ENCODE assay signal across 8 mouse cellular contexts in the genomic region with DNA sequence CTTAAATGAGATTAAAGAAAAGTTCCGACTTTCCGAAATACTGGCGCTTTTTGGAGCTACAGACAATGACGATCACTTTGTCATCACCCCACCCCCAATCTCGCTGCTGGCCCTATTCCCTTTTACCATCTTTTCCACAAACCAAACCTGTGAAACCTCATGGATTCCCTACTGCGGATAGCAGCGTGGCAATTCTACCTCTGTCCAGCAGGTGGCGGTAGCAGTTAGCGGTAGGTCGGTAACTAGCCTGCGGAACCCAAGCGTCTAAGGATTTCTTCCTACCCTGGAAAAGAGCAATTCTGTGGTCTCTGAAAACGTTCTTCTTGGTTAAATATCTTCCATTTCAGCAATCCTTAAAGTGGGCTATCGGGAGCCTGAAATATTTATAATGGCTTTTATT. TPM values are rescaled to one million over a fixed set of nuclear protein-coding genes. Genes with fewer than 3 reads are reported as not detected.
DNase-seq lines count a peak whose midpoint lies in the region; ATAC-seq lines count a peak whose summit lies in the region.

No protein-coding gene starts in this region.

- peak; percentile 62 for DNase-seq in ovary, postnatal 14 days (ENCODE audit: low spot score)
- DNase-seq in ovary, postnatal 10 days (ENCODE audit: low spot score), result no peak
- DNase-seq in adrenal gland, postnatal 36 days, result peak; percentile 75 to 84
- peak; percentile 82 for DNase-seq in embryonic facial prominence, embryonic 10.5 days (ENCODE audit: low spot score)
- peak; percentile 95 for DNase-seq in hindbrain, embryonic 14.5 days (ENCODE audit: low spot score)
- DNase-seq in left cerebral cortex, postnatal 14 days (ENCODE audit: low spot score in 2 of 2), result peak; percentile 74 to 80
- peak; percentile 84 for DNase-seq in neural tube, embryonic 11.5 days (ENCODE audit: low spot score)
- DNase-seq in thymus, postnatal 14 days, result peak; percentile 71

- intact Hi-C loops in left cerebral cortex, postnatal 14 days (cut with DNase I), result loop anchor here (1.0 to 5.0 kb wide), 2 partner anchors 29 to 285 kb away; no protein-coding TSS in a partner anchor

- peaks cover 16% of the 10 kb centered on the region for H3K4me1 ChIP-seq in embryonic facial prominence, embryonic 10.5 days
- no peaks in the 10 kb centered on the region for H3K4me1 ChIP-seq in hindbrain, embryonic 14.5 days (replicated peaks; ENCODE audit: control insufficient read depth, insufficient read depth, low read length)
- H3K4me1 ChIP-seq in neural tube, embryonic 11.5 days (ENCODE audit: control insufficient read depth, insufficient read depth, low read length), result no peaks in the 10 kb centered on the region

- no peak overlapping the region for H3K9ac ChIP-seq in hindbrain, embryonic 14.5 days
- H3K9ac ChIP-seq in neural tube, embryonic 11.5 days (ENCODE audit: low read length), result no peak overlapping the region

- peaks cover 16% of the 10 kb centered on the region for H3K27me3 ChIP-seq in embryonic facial prominence, embryonic 10.5 days (replicated peaks; ENCODE audit: low read depth, poor library complexity, severe bottlenecking)
- H3K27me3 ChIP-seq in hindbrain, embryonic 14.5 days (ENCODE audit: control insufficient read depth, insufficient read depth, low read length), result 0 out of 2 replicates have a peak, but pooled peaks cover 5% of the 10 kb centered on the region
- H3K27me3 ChIP-seq in neural tube, embryonic 11.5 days (ENCODE audit: control insufficient read depth, insufficient read depth, low read length), result no peaks in the 10 kb centered on the region

- H3K36me3 ChIP-seq in embryonic facial prominence, embryonic 10.5 days (replicated peaks), result no peaks in the 10 kb centered on the region
- H3K36me3 ChIP-seq in hindbrain, embryonic 14.5 days (replicated peaks; ENCODE audit: control insufficient read depth, insufficient read depth), result no peaks in the 10 kb centered on the region
- no peaks in the 10 kb centered on the region for H3K36me3 ChIP-seq in neural tube, embryonic 11.5 days (ENCODE audit: control insufficient read depth, insufficient read depth, low read length)

- no peak overlapping the region for H3K27ac ChIP-seq in embryonic facial prominence, embryonic 10.5 days (replicated peaks)
- no peak overlapping the region for H3K27ac ChIP-seq in hindbrain, embryonic 14.5 days
- no peak overlapping the region for H3K27ac ChIP-seq in neural tube, embryonic 11.5 days (ENCODE audit: low read depth, low read length)

- no peaks in the 10 kb centered on the region for H3K9me3 ChIP-seq in embryonic facial prominence, embryonic 10.5 days
- H3K9me3 ChIP-seq in hindbrain, embryonic 14.5 days (ENCODE audit: control insufficient read depth, low read length), result no peaks in the 10 kb centered on the region
- no peaks in the 10 kb centered on the region for H3K9me3 ChIP-seq in neural tube, embryonic 11.5 days (ENCODE audit: control insufficient read depth, low read length)

- ATAC-seq in hindbrain, embryonic 14.5 days (ENCODE audit: low FRiP score), result no peak
- no peak for ATAC-seq in neural tube, embryonic 11.5 days (ENCODE audit: insufficient read depth, low FRiP score, low TSS enrichment)

- no peak overlapping the region for H3K4me2 ChIP-seq in hindbrain, embryonic 14.5 days (replicated peaks)
- H3K4me2 ChIP-seq in neural tube, embryonic 11.5 days (ENCODE audit: low read depth), result no peak overlapping the region

- no peak overlapping the region for H3K4me3 ChIP-seq in embryonic facial prominence, embryonic 10.5 days
- no peak overlapping the region for H3K4me3 ChIP-seq in hindbrain, embryonic 14.5 days (replicated peaks; ENCODE audit: low read length)
- no peak overlapping the region for H3K4me3 ChIP-seq in neural tube, embryonic 11.5 days (ENCODE audit: low read depth, low read length)

- WGBS in embryonic facial prominence, embryonic 10.5 days, result 6% methylated on average over 14 of the region's 14 CpGs
- WGBS in hindbrain, embryonic 14.5 days, result 6% methylated on average over 14 of the region's 14 CpGs
- WGBS in neural tube, embryonic 11.5 days, result 5% methylated on average over 14 of the region's 14 CpGs

RNA-seq across cellular contexts. Expression of gene Ncmap, which starts 15.7 kb away (rescaled TPM):
- not detected for total RNA-seq in adrenal gland, postnatal 36 days (2021)
- 0.83 and 0.88 TPM in 2 replicates for polyA plus RNA-seq in embryonic facial prominence, embryonic 10.5 days (2016; fragmentation: Nextera tagmentation; extraction: Ambion mirVana)
- 0.90 and 1.0 TPM in 2 replicates for polyA plus RNA-seq in hindbrain, embryonic 14.5 days (2014; fragmentation: Nextera tagmentation; extraction: Ambion mirVana)
- under 1 TPM in 1 of 2 experiments, not detected in 1; 0.91 TPM for total RNA-seq in left cerebral cortex, postnatal 14 days (2021)
- 0.97 and 1.5 TPM in 2 replicates for polyA plus RNA-seq in neural tube, embryonic 11.5 days (2014; fragmentation: Nextera tagmentation; extraction: Ambion mirVana)

RNA-seq across cellular contexts. Expression of gene Srrm1, which starts 29.2 kb away (rescaled TPM):
- total RNA-seq in adrenal gland, postnatal 36 days (2021), result 100 to 1,000 TPM; 101 to 125 TPM
- polyA plus RNA-seq in embryonic facial prominence, embryonic 10.5 days (2016; fragmentation: Nextera tagmentation; extraction: Ambion mirVana), result 240 and 247 TPM in 2 replicates
- polyA plus RNA-seq in hindbrain, embryonic 14.5 days (2014; fragmentation: Nextera tagmentation; extraction: Ambion mirVana), result 137 and 146 TPM in 2 replicates
- total RNA-seq in left cerebral cortex, postnatal 14 days (2021), result 100 to 1,000 TPM; 112 to 137 TPM
- polyA plus RNA-seq in neural tube, embryonic 11.5 days (2014; fragmentation: Nextera tagmentation; extraction: Ambion mirVana), result 168 and 191 TPM in 2 replicates

RNA-seq across cellular contexts. Expression of gene Rcan3, which starts 51.3 kb away (rescaled TPM):
- total RNA-seq in adrenal gland, postnatal 36 days (2021), result 10 to 100 TPM; 10.5 to 17.2 TPM
- 8.9 TPM in 2 replicates for polyA plus RNA-seq in embryonic facial prominence, embryonic 10.5 days (2016; fragmentation: Nextera tagmentation; extraction: Ambion mirVana)
- polyA plus RNA-seq in hindbrain, embryonic 14.5 days (2014; fragmentation: Nextera tagmentation; extraction: Ambion mirVana), result 46.0 and 48.8 TPM in 2 replicates
- 10 to 100 TPM; 34.7 to 36.8 TPM for total RNA-seq in left cerebral cortex, postnatal 14 days (2021)
- polyA plus RNA-seq in neural tube, embryonic 11.5 days (2014; fragmentation: Nextera tagmentation; extraction: Ambion mirVana), result 12.5 and 13.0 TPM in 2 replicates
